Mouse (Mus musculus) kidney, embryonic 15.5 days (tissue): ENCODE measurements around the gene L3mbtl3. TPM values are rescaled to one million over a fixed set of nuclear protein-coding genes. Genes with fewer than 3 reads are reported as not detected.

Experiments
- ATAC-seq: fragments of 200-750 bp; cut with Nextera tagmentation; replicated peaks from 2 replicates; pipeline ENCODE4 v1.8.0; 2017; ENCODE audit warnings: moderate TSS enrichment; ENCODE audit not compliant: low FRiP score
- H3K27ac ChIP-seq: fragments of 300-500 bp; sonication (generic); 2 replicates; pipeline ENCODE4 v1.5.1; 2015; ENCODE audit warnings: mild to moderate bottlenecking, inconsistent platforms
- H3K27me3 ChIP-seq: fragments of 300-500 bp; sonication (generic); 2 replicates; pipeline ENCODE4 v1.6.1; 2015; ENCODE audit warnings: inconsistent platforms
- H3K36me3 ChIP-seq: fragments of 300-500 bp; sonication (generic); 2 replicates; pipeline ENCODE4 v1.6.1; 2015; ENCODE audit warnings: inconsistent platforms
- H3K4me1 ChIP-seq: fragments of 300-500 bp; sonication (generic); 2 replicates; pipeline ENCODE4 v1.6.1; 2015; ENCODE audit warnings: inconsistent platforms
- H3K4me2 ChIP-seq: fragments of 300-500 bp; sonication (generic); 2 replicates; pipeline ENCODE4 v1.6.1; 2015; ENCODE audit warnings: moderate library complexity, mild to moderate bottlenecking, inconsistent platforms
- H3K4me3 ChIP-seq: fragments of 300-500 bp; sonication (generic); replicated peaks from 2 replicates; pipeline ENCODE4 v1.5.1; 2015; ENCODE audit warnings: mild to moderate bottlenecking, inconsistent platforms
- H3K9ac ChIP-seq: fragments of 300-500 bp; sonication (generic); 2 replicates; pipeline ENCODE4 v1.6.1; 2015; ENCODE audit warnings: mild to moderate bottlenecking, inconsistent platforms
- H3K9me3 ChIP-seq: fragments of 300-500 bp; sonication (generic); replicated peaks from 2 replicates; pipeline ENCODE4 v1.6.1; 2016; ENCODE audit warnings: inconsistent platforms
- WGBS: fragments of 180-500 bp; shearing (Covaris S2); methylation state at CpG from one replicate; pipeline ENCODE4 v1.1.7; 2015; ENCODE audit warnings: mixed read lengths; 5-methylcytosine and 5-hydroxymethylcytosine counted together
- polyA plus RNA-seq: library from polyadenylated mRNA; unstranded; fragments of >200 nt; fragmentation: Nextera tagmentation; extraction: Ambion mirVana; gene quantifications from 2 replicates; pipeline ENCODE4 v1.2.1, GENCODE M21; 2015

L3mbtl3 gene
- polyA plus RNA-seq, 1 experiment from 2014 or later: 13.2 TPM

- no peak overlapping the region for H3K9ac ChIP-seq
- 80% methylated on average over 8 of the region's 8 CpGs for WGBS
- ATAC-seq: no peak
These were observed 11.4 kb downstream of the L3mbtl3 start for GRCm38 (mm10) chr10:26364326-26364856.

GRCm38 (mm10) chr10:26363605-26364004 is 12.2 kb downstream of the L3mbtl3 start:
- Histone ChIP-seq H3K4me2 (no peak overlapping the region), H3K36me3 (peaks cover 17% of the 10 kb centered on the region), H3K4me1 (no peaks in the 10 kb centered on the region), H3K9me3 (no peaks in the 10 kb centered on the region), H3K27ac (no peak overlapping the region), H3K4me3 (no peak overlapping the region), H3K9ac (no peak overlapping the region), H3K27me3 (no peaks in the 10 kb centered on the region)
- WGBS: 59% methylated on average over 3 of the region's 3 CpGs
- no peak for ATAC-seq

More at GRCm38 (mm10) chr10:26364326-26364856, 11.4 kb downstream of the L3mbtl3 start:
- H3K36me3 ChIP-seq: peaks cover 22% of the 10 kb centered on the region
- H3K4me1 ChIP-seq: no peaks in the 10 kb centered on the region
- no peaks in the 10 kb centered on the region for H3K27me3 ChIP-seq
- no peaks in the 10 kb centered on the region for H3K9me3 ChIP-seq
- no peak overlapping the region for H3K4me3 ChIP-seq
- no peak overlapping the region for H3K27ac ChIP-seq
- H3K4me2 ChIP-seq: no peak overlapping the region

GRCm38 (mm10) chr10:26358798-26359197 is 17.0 kb downstream of the L3mbtl3 start:
- H3K4me3 ChIP-seq: no peak overlapping the region
- 78% methylated on average over 6 of the region's 6 CpGs for WGBS
- H3K9ac ChIP-seq: no peak overlapping the region
- H3K27ac ChIP-seq: no peak overlapping the region
- H3K27me3 ChIP-seq: no peaks in the 10 kb centered on the region
- no peaks in the 10 kb centered on the region for H3K9me3 ChIP-seq
- H3K4me2 ChIP-seq: no peak overlapping the region
- H3K4me1 ChIP-seq: no peaks in the 10 kb centered on the region
- peaks cover 8% of the 10 kb centered on the region; the same call in 1 of the 2 replicates for H3K36me3 ChIP-seq
- no peak for ATAC-seq

- WGBS: 96% methylated on average over 5 of the region's 5 CpGs
- no peaks in the 10 kb centered on the region for H3K27me3 ChIP-seq
These were observed 17.5 kb downstream of the L3mbtl3 start for GRCm38 (mm10) chr10:26358231-26358630.

GRCm38 (mm10) chr10:26353781-26354180 is 22.0 kb downstream of the L3mbtl3 start:
- ATAC-seq: no peak
- WGBS: 76% methylated on average over 4 of the region's 4 CpGs
- Histone ChIP-seq H3K9ac (no peak overlapping the region), H3K4me1 (no peaks in the 10 kb centered on the region), H3K36me3 (peaks cover 30% of the 10 kb centered on the region), H3K27ac (no peak overlapping the region), H3K4me3 (no peak overlapping the region), H3K27me3 (no peaks in the 10 kb centered on the region), H3K9me3 (no peaks in the 10 kb centered on the region), H3K4me2 (no peak overlapping the region)

More at GRCm38 (mm10) chr10:26358231-26358630, 17.5 kb downstream of the L3mbtl3 start:
- peaks cover 8% of the 10 kb centered on the region; the same call in 1 of the 2 replicates for H3K36me3 ChIP-seq
- H3K27ac ChIP-seq: no peak overlapping the region
- H3K4me1 ChIP-seq: no peaks in the 10 kb centered on the region
- H3K9ac ChIP-seq: no peak overlapping the region
- H3K9me3 ChIP-seq: no peaks in the 10 kb centered on the region
- no peak for ATAC-seq
- H3K4me3 ChIP-seq: no peak overlapping the region
- no peak overlapping the region for H3K4me2 ChIP-seq

- Histone ChIP-seq H3K27ac (no peak overlapping the region), H3K9ac (no peak overlapping the region), H3K9me3 (no peaks in the 10 kb centered on the region), H3K4me2 (no peak overlapping the region), H3K27me3 (no peaks in the 10 kb centered on the region), H3K4me3 (no peak overlapping the region), H3K36me3 (peaks cover 33% of the 10 kb centered on the region), H3K4me1 (no peaks in the 10 kb centered on the region)
- WGBS: 87% methylated on average over 7 of the region's 7 CpGs
- no peak for ATAC-seq
These were observed 24.5 kb downstream of the L3mbtl3 start for GRCm38 (mm10) chr10:26351129-26351738.

- Histone ChIP-seq H3K9ac (no peak overlapping the region), H3K4me2 (no peak overlapping the region), H3K27ac (no peak overlapping the region), H3K36me3 (peaks cover 25% of the 10 kb centered on the region), H3K4me3 (no peak overlapping the region), H3K4me1 (no peaks in the 10 kb centered on the region), H3K9me3 (no peaks in the 10 kb centered on the region), H3K27me3 (no peaks in the 10 kb centered on the region)
- 43% methylated on average over 1 of the region's 1 CpGs for WGBS
- no peak for ATAC-seq
These were observed 25.6 kb downstream of the L3mbtl3 start for GRCm38 (mm10) chr10:26350153-26350552.

- ATAC-seq: no peak
- H3K9me3 ChIP-seq: no peaks in the 10 kb centered on the region
- no peak overlapping the region for H3K27ac ChIP-seq
- peaks cover 46% of the 10 kb centered on the region for H3K36me3 ChIP-seq
- H3K4me2 ChIP-seq: no peak overlapping the region
- H3K9ac ChIP-seq: no peak overlapping the region
- H3K4me1 ChIP-seq: no peaks in the 10 kb centered on the region
- H3K4me3 ChIP-seq: no peak overlapping the region
- 46% methylated on average over 7 of the region's 7 CpGs for WGBS
- no peaks in the 10 kb centered on the region for H3K27me3 ChIP-seq
These were observed 28.2 kb downstream of the L3mbtl3 start for GRCm38 (mm10) chr10:26347614-26348013.

GRCm38 (mm10) chr10:26345879-26346278 is 29.9 kb downstream of the L3mbtl3 start:
- Histone ChIP-seq H3K36me3 (peaks cover 53% of the 10 kb centered on the region), H3K9ac (no peak overlapping the region), H3K27ac (no peak overlapping the region), H3K4me1 (no peaks in the 10 kb centered on the region), H3K4me3 (no peak overlapping the region), H3K27me3 (no peaks in the 10 kb centered on the region), H3K4me2 (no peak overlapping the region), H3K9me3 (no peaks in the 10 kb centered on the region)
- ATAC-seq: no peak
- WGBS: 88% methylated on average over 1 of the region's 1 CpGs

GRCm38 (mm10) chr10:26337896-26338503 is 37.8 kb downstream of the L3mbtl3 start:
- H3K4me3 ChIP-seq: no peak overlapping the region
- H3K36me3 ChIP-seq: peaks cover 86% of the 10 kb centered on the region
- H3K4me2 ChIP-seq: no peak overlapping the region
- no peaks in the 10 kb centered on the region for H3K27me3 ChIP-seq
- WGBS: 83% methylated on average over 23 of the region's 23 CpGs
- no peaks in the 10 kb centered on the region for H3K4me1 ChIP-seq
- no peaks in the 10 kb centered on the region for H3K9me3 ChIP-seq
- no peak overlapping the region for H3K9ac ChIP-seq
- no peak overlapping the region for H3K27ac ChIP-seq
- ATAC-seq: no peak

- H3K36me3 ChIP-seq: peaks cover 65% of the 10 kb centered on the region
- WGBS: 63% methylated on average over 5 of the region's 5 CpGs
These were observed 41.8 kb downstream of the L3mbtl3 start for GRCm38 (mm10) chr10:26333966-26334365.

GRCm38 (mm10) chr10:26332781-26333180 is 43.0 kb downstream of the L3mbtl3 start:
- no peaks in the 10 kb centered on the region for H3K9me3 ChIP-seq
- H3K9ac ChIP-seq: no peak overlapping the region
- 67% methylated on average over 2 of the region's 2 CpGs for WGBS
- no peak overlapping the region for H3K27ac ChIP-seq
- no peak overlapping the region for H3K4me3 ChIP-seq
- H3K4me1 ChIP-seq: no peaks in the 10 kb centered on the region
- no peak overlapping the region for H3K4me2 ChIP-seq
- ATAC-seq: no peak
- no peaks in the 10 kb centered on the region for H3K27me3 ChIP-seq
- H3K36me3 ChIP-seq: peaks cover 63% of the 10 kb centered on the region

More at GRCm38 (mm10) chr10:26333966-26334365, 41.8 kb downstream of the L3mbtl3 start:
- H3K9me3 ChIP-seq: no peaks in the 10 kb centered on the region
- no peak overlapping the region for H3K4me2 ChIP-seq
- H3K9ac ChIP-seq: no peak overlapping the region
- no peak overlapping the region for H3K27ac ChIP-seq
- no peaks in the 10 kb centered on the region for H3K27me3 ChIP-seq
- H3K4me1 ChIP-seq: no peaks in the 10 kb centered on the region
- no peak overlapping the region for H3K4me3 ChIP-seq
- ATAC-seq: no peak
